Mouse (Mus musculus): ENCODE data around the gene Slc15a5. TPM values are rescaled to one million over a fixed set of nuclear protein-coding genes. Genes with fewer than 3 reads are reported as not detected.

Slc15a5 gene
- total RNA-seq, 1 experiment = not detected

DNA sequence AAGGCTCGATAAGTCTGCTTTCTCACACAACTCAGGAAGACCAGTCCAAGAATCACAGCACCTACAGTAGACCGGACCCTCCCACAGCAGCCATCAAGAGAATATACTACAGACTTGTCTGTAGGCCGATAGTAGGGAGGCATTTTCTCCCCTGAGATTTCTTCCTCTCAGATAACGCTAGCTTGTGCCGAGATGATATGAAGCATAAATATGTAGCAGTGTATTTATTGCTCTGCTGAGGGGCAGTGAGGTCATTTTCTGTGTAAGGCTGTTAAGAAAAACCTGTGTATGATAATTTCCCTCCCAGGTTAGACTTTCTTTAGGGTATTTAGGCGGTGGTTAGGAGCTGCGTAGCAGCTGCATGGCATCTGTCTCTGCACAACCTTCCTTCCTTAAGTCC lies 23.2 kb upstream of the Slc15a5 start:
- Histone ChIP-seq H3K4me3 (ENCODE audit: insufficient read depth in 1 of 2, low read depth in 1 of 2, low read length in 2 of 2, poor library complexity in 1 of 2, severe bottlenecking in 1 of 2) (no peak overlapping the region), H3K27ac (ENCODE audit: insufficient read depth, low read depth, low read length, poor library complexity, severe bottlenecking) (no peak overlapping the region), H3K4me1 (ENCODE audit: control insufficient read depth in 2 of 2, insufficient read depth in 2 of 2, low read length in 2 of 2, poor library complexity in 1 of 2) (no peaks in the 10 kb centered on the region), H3K9ac (ENCODE audit: insufficient read depth, low read depth, low read length, poor library complexity, severe bottlenecking) (no peak overlapping the region), H3K9me3 (ENCODE audit: control insufficient read depth, insufficient read depth, low read depth, low read length) (no peaks in the 10 kb centered on the region), H3K36me3 (ENCODE audit: control insufficient read depth, insufficient read depth, low read length, poor library complexity, severe bottlenecking) (no peaks in the 10 kb centered on the region)
- in situ Hi-C loops (cut with MboI; ENCODE audit: low sequenced_read_pairs in 2 of 2, unreplicated experiment in 2 of 2) = no loop called here
- DNase-seq (ENCODE audit: low read depth, low spot score) = no peak
- TF ChIP-seq ZC3H11A (IDR thresholded peaks at IDR 0.05; ENCODE audit: borderline replicate concordance, low read depth, low read length) = no peak
- TF ChIP-seq ZNF384 (IDR thresholded peaks at IDR 0.05; ENCODE audit: low read depth, low read length) = no peak
- TF ChIP-seq CHD2 (IDR thresholded peaks at IDR 0.05; ENCODE audit: low read depth, low read length) = no peak
- TF ChIP-seq MAFK (IDR thresholded peaks at IDR 0.05; ENCODE audit: insufficient read depth, low read depth, low read length) = no peak
- no peak for TF ChIP-seq HCFC1 (IDR thresholded peaks at IDR 0.05; ENCODE audit: borderline replicate concordance, insufficient read depth, low read length)

DNA sequence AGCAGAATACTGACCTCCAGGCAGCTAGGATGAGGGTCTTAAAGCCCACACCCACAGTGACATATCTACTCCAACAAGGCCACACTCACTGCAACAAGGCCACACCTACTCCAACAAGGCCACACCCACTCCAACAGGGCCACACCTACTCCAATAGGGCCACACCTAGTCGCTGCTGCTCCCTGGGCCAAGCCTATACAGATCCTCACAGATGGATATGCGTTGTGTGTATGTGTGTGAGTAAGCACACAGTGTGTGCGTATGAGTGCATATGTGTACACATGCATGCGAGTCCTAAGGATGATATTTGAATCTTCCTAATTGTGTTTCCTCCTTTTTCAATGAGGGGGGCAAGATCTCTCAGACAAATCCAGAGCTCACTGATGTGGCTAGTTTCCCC lies 22.1 kb upstream of the Slc15a5 start:
- in situ Hi-C loops (cut with MboI; ENCODE audit: low sequenced_read_pairs in 2 of 2, unreplicated experiment in 2 of 2) = no loop called here

DNA sequence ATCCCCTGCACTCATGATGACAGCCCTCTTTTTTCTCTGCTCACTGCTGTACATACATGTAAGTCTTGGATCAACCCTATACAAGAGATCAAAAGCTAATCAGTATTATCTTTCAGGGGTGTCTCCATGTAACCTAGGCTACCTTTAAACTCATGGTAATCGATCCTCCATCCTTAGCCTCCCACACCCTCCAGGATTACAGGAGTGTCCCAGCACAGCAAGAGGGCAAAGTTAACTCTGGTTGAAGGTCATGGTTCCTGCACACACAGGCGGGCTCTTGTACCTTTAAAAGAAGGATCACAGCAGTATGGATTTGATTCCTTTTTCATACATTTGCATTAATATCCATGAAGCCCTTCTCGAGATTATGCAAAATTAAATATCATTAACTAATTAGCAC lies 19.9 kb upstream of the Slc15a5 start:
- no peaks in the 10 kb centered on the region for H3K9me3 ChIP-seq (ENCODE audit: control insufficient read depth, insufficient read depth, low read depth, low read length)

More for the DNA sequence above, 22.1 kb upstream of the Slc15a5 start:
- no peaks in the 10 kb centered on the region for H3K4me1 ChIP-seq (ENCODE audit: control insufficient read depth in 2 of 2, insufficient read depth in 2 of 2, low read length in 2 of 2, poor library complexity in 1 of 2)
- no peaks in the 10 kb centered on the region for H3K9me3 ChIP-seq (ENCODE audit: control insufficient read depth, insufficient read depth, low read depth, low read length)
- TF ChIP-seq MAFK (IDR thresholded peaks at IDR 0.05; ENCODE audit: insufficient read depth, low read depth, low read length) (no peak), HCFC1 (IDR thresholded peaks at IDR 0.05; ENCODE audit: borderline replicate concordance, insufficient read depth, low read length) (no peak), ZNF384 (IDR thresholded peaks at IDR 0.05; ENCODE audit: low read depth, low read length) (no peak)
- no peaks in the 10 kb centered on the region for H3K36me3 ChIP-seq (ENCODE audit: control insufficient read depth, insufficient read depth, low read length, poor library complexity, severe bottlenecking)
- no peak overlapping the region for H3K4me3 ChIP-seq (ENCODE audit: insufficient read depth in 1 of 2, low read depth in 1 of 2, low read length in 2 of 2, poor library complexity in 1 of 2, severe bottlenecking in 1 of 2)
- H3K9ac ChIP-seq (ENCODE audit: insufficient read depth, low read depth, low read length, poor library complexity, severe bottlenecking) = no peak overlapping the region
- DNase-seq (ENCODE audit: low read depth, low spot score) = no peak
- H3K27ac ChIP-seq (ENCODE audit: insufficient read depth, low read depth, low read length, poor library complexity, severe bottlenecking) = no peak overlapping the region

DNA sequence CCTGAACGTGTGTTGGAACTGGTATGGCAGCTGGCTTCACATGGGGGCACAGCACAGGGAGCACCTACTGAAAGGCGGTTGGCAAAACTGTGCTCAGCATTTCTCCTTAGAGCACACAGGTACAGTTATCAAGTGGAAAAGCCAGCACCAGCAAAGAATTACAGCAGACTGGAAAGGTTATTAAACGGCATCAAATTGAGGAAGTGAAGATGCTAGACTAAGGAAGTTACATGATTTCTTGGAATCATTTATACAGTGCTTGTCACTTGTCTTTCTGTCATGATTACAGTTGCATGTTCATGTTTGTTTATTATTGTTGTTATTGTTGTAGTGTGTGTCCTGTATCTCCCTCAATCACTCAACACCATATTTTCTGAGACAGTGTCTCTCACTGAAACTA lies 15.3 kb upstream of the Slc15a5 start:
- Histone ChIP-seq H3K9me3 (ENCODE audit: control insufficient read depth, insufficient read depth, low read depth, low read length) (no peaks in the 10 kb centered on the region), H3K27ac (ENCODE audit: insufficient read depth, low read depth, low read length, poor library complexity, severe bottlenecking) (no peak overlapping the region), H3K4me1 (ENCODE audit: control insufficient read depth in 2 of 2, insufficient read depth in 2 of 2, low read length in 2 of 2, poor library complexity in 1 of 2) (no peaks in the 10 kb centered on the region), H3K9ac (ENCODE audit: insufficient read depth, low read depth, low read length, poor library complexity, severe bottlenecking) (no peak overlapping the region), H3K4me3 (ENCODE audit: insufficient read depth in 1 of 2, low read depth in 1 of 2, low read length in 2 of 2, poor library complexity in 1 of 2, severe bottlenecking in 1 of 2) (no peak overlapping the region), H3K36me3 (ENCODE audit: control insufficient read depth, insufficient read depth, low read length, poor library complexity, severe bottlenecking) (no peaks in the 10 kb centered on the region)
- in situ Hi-C loops (cut with MboI; ENCODE audit: low sequenced_read_pairs in 2 of 2, unreplicated experiment in 2 of 2) = no loop called here
- TF ChIP-seq HCFC1 (IDR thresholded peaks at IDR 0.05; ENCODE audit: borderline replicate concordance, insufficient read depth, low read length) = no peak
- no peak for TF ChIP-seq ZC3H11A (IDR thresholded peaks at IDR 0.05; ENCODE audit: borderline replicate concordance, low read depth, low read length)
- no peak for DNase-seq (ENCODE audit: low read depth, low spot score)

More for the DNA sequence above, 19.9 kb upstream of the Slc15a5 start:
- TF ChIP-seq HCFC1 (IDR thresholded peaks at IDR 0.05; ENCODE audit: borderline replicate concordance, insufficient read depth, low read length) (no peak), ZNF384 (IDR thresholded peaks at IDR 0.05; ENCODE audit: low read depth, low read length) (no peak), MAFK (IDR thresholded peaks at IDR 0.05; ENCODE audit: insufficient read depth, low read depth, low read length) (no peak), ZC3H11A (IDR thresholded peaks at IDR 0.05; ENCODE audit: borderline replicate concordance, low read depth, low read length) (no peak), CHD2 (IDR thresholded peaks at IDR 0.05; ENCODE audit: low read depth, low read length) (no peak)
- DNase-seq (ENCODE audit: low read depth, low spot score) = no peak
- H3K4me3 ChIP-seq (ENCODE audit: insufficient read depth in 1 of 2, low read depth in 1 of 2, low read length in 2 of 2, poor library complexity in 1 of 2, severe bottlenecking in 1 of 2) = no peak overlapping the region
- no peak overlapping the region for H3K27ac ChIP-seq (ENCODE audit: insufficient read depth, low read depth, low read length, poor library complexity, severe bottlenecking)
- no peaks in the 10 kb centered on the region for H3K36me3 ChIP-seq (ENCODE audit: control insufficient read depth, insufficient read depth, low read length, poor library complexity, severe bottlenecking)
- no peaks in the 10 kb centered on the region for H3K4me1 ChIP-seq (ENCODE audit: control insufficient read depth in 2 of 2, insufficient read depth in 2 of 2, low read length in 2 of 2, poor library complexity in 1 of 2)
- in situ Hi-C loops (cut with MboI; ENCODE audit: low sequenced_read_pairs in 2 of 2, unreplicated experiment in 2 of 2) = no loop called here
- H3K9ac ChIP-seq (ENCODE audit: insufficient read depth, low read depth, low read length, poor library complexity, severe bottlenecking) = no peak overlapping the region

- TF ChIP-seq CHD2 (IDR thresholded peaks at IDR 0.05; ENCODE audit: low read depth, low read length) (no peak), MAFK (IDR thresholded peaks at IDR 0.05; ENCODE audit: insufficient read depth, low read depth, low read length) (no peak), HCFC1 (IDR thresholded peaks at IDR 0.05; ENCODE audit: borderline replicate concordance, insufficient read depth, low read length) (no peak), ZC3H11A (IDR thresholded peaks at IDR 0.05; ENCODE audit: borderline replicate concordance, low read depth, low read length) (no peak), ZNF384 (IDR thresholded peaks at IDR 0.05; ENCODE audit: low read depth, low read length) (no peak)
Measured at GRCm38 (mm10) chr6:138092432-138092831, 12.7 kb upstream of the Slc15a5 start.

More at GRCm38 (mm10) chr6:138092432-138092831, 12.7 kb upstream of the Slc15a5 start:
- Histone ChIP-seq H3K36me3 (ENCODE audit: control insufficient read depth, insufficient read depth, low read length, poor library complexity, severe bottlenecking) (no peaks in the 10 kb centered on the region), H3K4me3 (ENCODE audit: insufficient read depth in 1 of 2, low read depth in 1 of 2, low read length in 2 of 2, poor library complexity in 1 of 2, severe bottlenecking in 1 of 2) (no peak overlapping the region), H3K4me1 (ENCODE audit: control insufficient read depth in 2 of 2, insufficient read depth in 2 of 2, low read length in 2 of 2, poor library complexity in 1 of 2) (no peaks in the 10 kb centered on the region), H3K27ac (ENCODE audit: insufficient read depth, low read depth, low read length, poor library complexity, severe bottlenecking) (no peak overlapping the region), H3K9me3 (ENCODE audit: control insufficient read depth, insufficient read depth, low read depth, low read length) (no peaks in the 10 kb centered on the region), H3K9ac (ENCODE audit: insufficient read depth, low read depth, low read length, poor library complexity, severe bottlenecking) (no peak overlapping the region)
- DNase-seq (ENCODE audit: low read depth, low spot score) = no peak
- in situ Hi-C loops (cut with MboI; ENCODE audit: low sequenced_read_pairs in 2 of 2, unreplicated experiment in 2 of 2) = no loop called here
